Mouse (Mus musculus): ENCODE data around the gene Ccr9.

The Ccr9 gene

DNA sequence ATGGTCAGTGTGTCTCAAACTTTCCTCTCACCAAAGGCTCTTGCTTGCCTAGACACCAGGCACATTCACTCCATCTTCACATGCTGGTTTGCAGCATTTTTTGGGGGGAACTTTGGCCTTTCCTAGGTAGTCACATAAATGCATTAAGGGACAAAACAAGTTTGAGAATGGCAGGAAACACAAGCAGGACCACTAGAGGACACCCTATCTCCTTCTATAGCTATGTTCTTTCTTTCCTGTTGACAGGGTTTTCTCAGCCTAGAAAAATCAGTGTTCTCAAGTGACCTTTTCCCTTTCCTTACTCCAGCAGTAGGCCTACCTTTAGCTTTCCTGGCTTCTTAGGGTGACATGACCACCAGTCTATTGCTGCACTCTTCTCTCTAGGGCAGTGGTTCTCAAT lies 124.7 kb downstream of the Ccr9 start:
- DNase-seq (ENCODE audit: low read depth), result no peak

DNA sequence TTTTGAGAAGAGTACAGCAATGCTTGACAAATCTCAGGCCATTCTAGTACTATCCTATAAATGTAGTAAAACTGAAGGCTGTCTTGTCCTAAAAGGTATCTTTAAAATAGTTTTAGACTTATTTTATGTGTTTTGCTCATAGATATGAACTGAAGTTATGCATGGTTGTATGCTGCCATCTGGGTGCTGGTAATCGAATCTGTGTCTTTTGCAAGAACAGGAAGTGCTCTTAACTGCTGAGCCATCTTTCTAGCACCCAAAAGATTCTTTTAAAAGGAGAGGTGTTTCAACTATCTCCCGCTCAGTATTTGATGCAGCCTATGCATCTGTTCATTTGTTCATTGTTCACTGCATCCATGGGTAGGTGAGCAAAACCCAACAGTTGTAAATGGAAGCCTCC lies 127.0 kb downstream of the Ccr9 start:
- DNase-seq (ENCODE audit: low read depth), result no peak

DNA sequence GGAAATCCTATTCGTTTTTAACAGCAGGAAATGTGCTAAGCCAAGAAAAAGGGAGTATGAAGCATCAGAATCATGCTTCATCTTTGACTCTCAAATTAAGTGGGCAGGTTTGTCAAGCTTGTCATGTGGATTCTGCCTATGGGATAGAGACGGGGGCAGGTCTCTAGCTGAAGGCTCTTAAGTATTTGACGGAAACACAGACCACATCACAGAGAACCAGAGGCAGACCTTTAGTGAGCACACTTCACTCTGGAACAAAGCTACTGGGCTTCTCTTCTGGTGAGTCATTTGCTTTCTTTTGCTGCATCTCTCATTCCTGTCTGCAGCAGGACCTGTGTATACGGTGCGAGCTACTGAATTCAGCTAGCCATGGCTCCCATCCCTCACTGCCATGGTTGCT lies 128.0 kb downstream of the Ccr9 start, which contains the start of gene Cxcr6:
Gene Cxcr6 (plus strand): TSS at position 209 of the 400 bp plus-strand sequence.
- DNase-seq (ENCODE audit: low read depth), result no peak

DNA sequence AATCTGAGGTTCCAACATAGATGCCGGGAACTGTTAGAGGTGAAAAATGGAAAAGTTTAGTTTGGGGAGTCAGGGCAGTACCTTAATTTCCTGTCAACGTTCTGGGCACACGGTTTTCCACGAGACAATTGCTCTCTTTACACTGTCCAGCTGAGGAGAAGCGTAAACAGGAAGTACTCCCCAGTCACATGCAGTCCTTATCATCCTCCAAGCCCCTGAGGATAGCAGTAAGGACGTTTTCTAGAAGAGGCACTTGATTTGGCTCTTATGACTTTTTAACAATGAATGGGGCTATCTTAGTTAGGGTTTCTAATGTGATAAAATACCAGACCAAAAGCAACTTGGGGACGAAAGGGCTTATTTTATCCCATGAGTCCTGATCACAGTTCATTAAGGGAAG lies 130.3 kb downstream of the Ccr9 start:
- no peak for DNase-seq (ENCODE audit: low read depth)

DNA sequence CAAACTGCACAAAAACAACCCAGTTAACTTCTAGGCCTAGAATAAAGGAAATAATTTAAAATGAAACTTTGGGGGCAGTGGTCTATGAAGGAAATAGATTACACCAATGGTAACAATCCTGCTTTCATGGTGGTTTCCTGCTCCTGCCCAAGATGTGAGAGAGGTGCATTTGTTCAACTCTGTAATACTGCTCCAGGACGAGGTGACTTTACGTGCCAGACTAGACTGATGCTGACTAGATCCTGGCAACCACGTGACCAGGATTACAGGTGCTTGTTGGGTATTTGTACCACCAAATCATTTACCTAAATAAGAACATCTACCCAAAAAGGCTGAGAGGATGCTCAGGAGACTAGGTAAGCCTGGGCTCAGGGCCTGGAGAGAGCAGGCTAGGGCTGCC lies 133.6 kb downstream of the Ccr9 start:
- no peak for DNase-seq (ENCODE audit: low read depth)

DNA sequence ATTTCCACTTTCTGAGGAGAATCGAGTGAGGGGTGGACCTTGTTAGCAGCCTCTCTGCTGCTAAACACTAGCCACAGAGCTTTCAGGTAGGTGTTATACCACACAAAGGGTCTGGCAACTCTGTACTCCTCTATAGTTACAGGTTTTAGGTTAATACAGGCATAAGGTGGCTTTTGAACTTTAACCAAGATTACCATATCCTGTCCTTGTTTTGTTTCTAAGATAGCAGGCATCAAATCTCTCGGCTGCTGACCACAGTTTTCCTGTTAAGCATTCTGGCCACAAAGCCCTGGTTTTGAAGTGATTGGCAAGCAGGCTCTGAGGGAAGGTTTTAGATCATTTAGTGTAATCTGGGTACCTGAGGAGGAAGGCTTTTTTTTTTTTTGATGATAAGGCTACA lies 136.1 kb downstream of the Ccr9 start:
- no peak for DNase-seq (ENCODE audit: low read depth)

DNA sequence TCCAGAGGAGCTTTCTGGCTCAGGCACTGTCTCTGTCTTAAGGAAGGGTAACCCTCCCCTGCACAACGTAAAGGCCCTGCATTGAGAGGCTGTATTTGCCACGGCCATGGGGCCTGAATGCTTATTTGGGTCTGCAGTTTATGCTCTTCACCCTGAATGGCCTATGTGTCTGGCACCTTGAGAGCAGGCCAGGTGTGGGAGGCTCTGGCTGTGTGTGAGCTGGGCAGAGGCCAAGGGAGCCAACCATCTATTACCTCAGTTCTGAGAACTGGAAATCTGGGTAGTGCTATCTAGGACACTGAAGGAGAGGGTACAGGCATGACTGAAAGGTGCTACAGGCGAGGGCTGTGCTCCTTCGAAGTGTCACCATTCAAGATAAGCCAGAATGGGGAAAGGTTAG lies 136.6 kb downstream of the Ccr9 start:
- DNase-seq (ENCODE audit: low read depth), result no peak

DNA sequence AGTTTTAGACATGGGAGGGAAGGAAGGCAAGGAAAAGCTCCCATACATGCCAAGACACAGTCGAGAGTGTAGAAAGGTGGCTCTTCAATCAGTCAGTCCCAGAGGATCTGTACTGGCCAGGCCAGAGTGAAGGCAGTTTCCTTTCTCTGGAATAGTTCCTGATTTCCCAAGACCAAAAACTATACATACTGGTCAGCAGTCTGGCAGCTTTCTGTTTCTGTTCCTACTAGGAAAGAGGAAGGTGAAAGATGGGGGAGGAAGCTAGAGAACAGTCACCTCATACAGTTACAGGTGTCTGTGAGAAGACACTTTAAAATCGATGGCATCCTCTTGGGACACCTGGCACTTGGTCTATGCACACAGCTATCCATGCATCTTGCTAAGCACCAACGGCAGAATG lies 137.2 kb downstream of the Ccr9 start:
- no peak for DNase-seq (ENCODE audit: low read depth)

DNA sequence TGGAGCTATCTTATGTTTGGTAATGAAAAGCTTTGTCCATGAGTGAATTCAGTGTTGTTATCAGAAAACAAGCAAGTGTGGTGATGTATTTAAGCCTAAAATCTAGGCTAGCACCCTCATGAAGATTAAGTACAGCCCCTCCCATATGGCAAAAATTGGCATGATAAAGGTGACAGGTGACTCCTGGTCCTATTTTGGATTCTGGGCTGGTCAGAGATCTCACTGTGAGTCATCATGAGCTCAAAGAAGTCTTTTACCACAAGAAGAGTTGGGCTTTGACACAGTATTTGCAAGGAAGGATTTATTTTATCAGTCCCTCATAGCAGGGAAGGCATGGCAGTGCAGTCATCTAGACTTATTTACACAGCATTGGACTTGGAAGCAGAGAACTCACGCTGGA lies 137.8 kb downstream of the Ccr9 start:
- DNase-seq (ENCODE audit: low read depth), result peak; percentile 11

DNA sequence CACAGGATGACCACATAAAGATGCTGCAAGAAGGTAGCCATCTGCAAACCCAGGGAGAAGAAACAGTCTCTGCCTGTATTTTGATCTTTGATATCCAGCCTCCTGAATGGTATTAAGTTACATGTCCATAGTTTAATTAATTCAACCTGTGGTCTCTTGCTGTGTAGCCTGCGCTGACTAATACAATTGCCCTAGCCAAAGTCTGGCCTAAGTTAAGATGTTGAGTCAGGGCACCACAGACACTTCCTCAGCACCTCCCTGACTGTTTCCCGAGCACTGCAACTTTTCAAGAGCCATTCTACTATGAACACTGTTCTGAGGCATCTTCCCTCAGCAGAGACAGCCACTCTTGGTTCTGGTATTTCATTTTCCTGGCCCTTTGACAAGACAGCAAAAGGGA lies 140.4 kb downstream of the Ccr9 start:
- peak; percentile 78 for DNase-seq (ENCODE audit: low read depth)

DNA sequence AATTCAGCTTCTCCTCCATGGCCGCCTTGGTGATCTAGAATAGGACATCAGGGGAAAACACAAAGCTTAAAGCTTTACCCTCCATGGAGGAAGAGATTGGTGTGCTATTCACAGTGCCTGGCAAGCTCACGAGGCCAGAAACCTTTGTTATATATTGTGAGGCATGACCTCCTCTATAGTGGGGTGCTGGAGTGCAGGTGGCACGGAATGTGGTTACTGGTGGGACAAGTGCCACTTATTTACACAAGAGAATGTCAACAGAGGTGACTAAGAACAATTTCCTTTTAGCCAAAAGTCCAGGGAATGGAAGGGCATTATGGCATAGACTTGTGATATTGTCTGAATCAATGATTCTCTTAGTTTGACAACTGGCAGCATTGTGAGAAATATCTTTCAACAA lies 148.4 kb downstream of the Ccr9 start:
- no peak for DNase-seq (ENCODE audit: low read depth)

DNA sequence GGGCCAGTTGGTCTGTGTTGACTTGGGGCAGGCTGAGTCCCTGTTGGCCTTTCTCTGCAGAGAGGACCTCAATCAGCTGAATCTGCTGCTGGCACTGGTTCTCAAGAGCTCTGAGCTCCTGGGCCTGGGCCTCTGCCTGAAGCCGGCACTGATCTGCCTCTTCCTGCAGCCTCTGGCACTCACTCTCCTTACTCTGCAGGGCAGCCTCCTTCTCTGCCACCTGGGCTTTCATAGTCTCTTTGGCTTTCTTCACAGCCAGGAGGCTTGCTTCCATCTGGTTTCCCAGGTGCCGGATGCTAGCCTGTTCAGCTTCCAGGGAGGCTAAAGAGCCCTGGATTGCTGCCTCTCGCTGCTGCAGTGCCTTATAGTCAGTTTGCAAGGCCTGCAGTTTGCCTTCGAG lies 150.7 kb downstream of the Ccr9 start:
- DNase-seq (ENCODE audit: low read depth), result no peak

Measured in fibroblast of lung, adult 2 months (primary cell).